Mouse (Mus musculus): ENCODE data around the gene Vps11. TPM values are rescaled to one million over a fixed set of nuclear protein-coding genes. Genes with fewer than 3 reads are reported as not detected.
"Not testable (repeated sequence)": the region's sequence is repeated elsewhere in the genome, so short reads cannot be mapped to it uniquely, and the experiment has no call there.

The Vps11 gene
- total RNA-seq, 2 experiments from 2014 or later, result 21.1 to 25.8 TPM

GRCm38 (mm10) chr9:44319105-44319886 lies 42.2 kb downstream of the Vps11 start:
- 0 out of 2 replicates have a peak, but pooled peaks have one; percentile 3 for ATAC-seq (replicated peaks; ENCODE audit: poor library complexity, severe bottlenecking)

- no peak for ATAC-seq (replicated peaks; ENCODE audit: poor library complexity, severe bottlenecking)
Observed at GRCm38 (mm10) chr9:44318826-44319095, 42.7 kb downstream of the Vps11 start.

GRCm38 (mm10) chr9:44318076-44318825 lies 43.2 kb downstream of the Vps11 start:
- ATAC-seq (replicated peaks; ENCODE audit: poor library complexity, severe bottlenecking), result no peak

GRCm38 (mm10) chr9:44317452-44317851 lies 44.0 kb downstream of the Vps11 start:
- no peak for ATAC-seq (replicated peaks; ENCODE audit: poor library complexity, severe bottlenecking)

- no peak for ATAC-seq (replicated peaks; ENCODE audit: poor library complexity, severe bottlenecking)
Observed at GRCm38 (mm10) chr9:44314910-44315309, 46.6 kb downstream of the Vps11 start.

- no peak for ATAC-seq (replicated peaks; ENCODE audit: poor library complexity, severe bottlenecking)
Observed at GRCm38 (mm10) chr9:44314257-44314547, 47.3 kb downstream of the Vps11 start.

GRCm38 (mm10) chr9:44313476-44314256 lies 47.8 kb downstream of the Vps11 start:
- ATAC-seq (replicated peaks; ENCODE audit: poor library complexity, severe bottlenecking), result no peak

- ATAC-seq (replicated peaks; ENCODE audit: poor library complexity, severe bottlenecking), result 0 out of 2 replicates have a peak, but pooled peaks have one; percentile 23
Observed at GRCm38 (mm10) chr9:44311136-44312134, 50.0 kb downstream of the Vps11 start.

- ATAC-seq (replicated peaks; ENCODE audit: poor library complexity, severe bottlenecking), result no peak
Observed at GRCm38 (mm10) chr9:44310750-44311135, 50.7 kb downstream of the Vps11 start.

GRCm38 (mm10) chr9:44309756-44310155 lies 51.7 kb downstream of the Vps11 start:
- ATAC-seq (replicated peaks; ENCODE audit: poor library complexity, severe bottlenecking), result no peak

- ATAC-seq (replicated peaks; ENCODE audit: poor library complexity, severe bottlenecking), result no peak
Observed at GRCm38 (mm10) chr9:44307248-44307647, 54.2 kb downstream of the Vps11 start.

- no peak for ATAC-seq (replicated peaks; ENCODE audit: poor library complexity, severe bottlenecking)
Observed at GRCm38 (mm10) chr9:44306532-44306931, 54.9 kb downstream of the Vps11 start.

GRCm38 (mm10) chr9:44305466-44306079 lies 55.9 kb downstream of the Vps11 start, which contains the start of gene Hinfp:
Gene Hinfp (minus strand): TSS chr9:44305671.
- peak; percentile 98 for ATAC-seq (replicated peaks; ENCODE audit: poor library complexity, severe bottlenecking)

- ATAC-seq (replicated peaks; ENCODE audit: poor library complexity, severe bottlenecking), result not testable (repeated sequence)
Observed at GRCm38 (mm10) chr9:44300001-44300400, 61.5 kb downstream of the Vps11 start.

Other genes starting within 250 kb of the Vps11 start
- gene Gm49380, start 248.2 kb downstream of the Vps11 start, total RNA-seq (2014; fragmentation: Nextera tagmentation), result not detected in 2 replicates
- gene Gm49380, start 248.2 kb downstream of the Vps11 start, total RNA-seq (2017), result not detected in 2 replicates
- 44.9 and 55.6 TPM in 2 replicates for gene Rnf26, start 248.2 kb downstream of the Vps11 start, total RNA-seq (2014; fragmentation: Nextera tagmentation)
- gene Rnf26, start 248.2 kb downstream of the Vps11 start, total RNA-seq (2017), result 17.8 and 19.3 TPM in 2 replicates
- gene Mcam, start 227.2 kb downstream of the Vps11 start, total RNA-seq (2014; fragmentation: Nextera tagmentation), result not detected in 2 replicates
- gene Mcam, start 227.2 kb downstream of the Vps11 start, total RNA-seq (2017), result 0.47 and 1.7 TPM in 2 replicates
- 89.7 and 108 TPM in 2 replicates for gene Cbl, start 127.6 kb downstream of the Vps11 start, total RNA-seq (2014; fragmentation: Nextera tagmentation)
- 40.3 and 42.9 TPM in 2 replicates for gene Cbl, start 127.6 kb downstream of the Vps11 start, total RNA-seq (2017)
- not detected in 2 replicates for gene Ccdc153, start 121.0 kb downstream of the Vps11 start, total RNA-seq (2014; fragmentation: Nextera tagmentation)
- gene Ccdc153, start 121.0 kb downstream of the Vps11 start, total RNA-seq (2017), result not detected in 2 replicates
- not detected in 2 replicates for gene Pdzd3, start 110.2 kb downstream of the Vps11 start, total RNA-seq (2014; fragmentation: Nextera tagmentation)
- 0.22 TPM in 1 of 2 replicates, not detected in the other for gene Pdzd3, start 110.2 kb downstream of the Vps11 start, total RNA-seq (2017)
- 4.9 and 11.1 TPM in 2 replicates for gene Nlrx1, start 93.1 kb downstream of the Vps11 start, total RNA-seq (2014; fragmentation: Nextera tagmentation)
- 7.3 and 8.4 TPM in 2 replicates for gene Nlrx1, start 93.1 kb downstream of the Vps11 start, total RNA-seq (2017)
- gene Abcg4, start 73.1 kb downstream of the Vps11 start, total RNA-seq (2014; fragmentation: Nextera tagmentation), result 0.21 TPM in 1 of 2 replicates, not detected in the other
- not detected in 2 replicates for gene Abcg4, start 73.1 kb downstream of the Vps11 start, total RNA-seq (2017)
- 12.7 TPM in 2 replicates for gene Hinfp, start 56.0 kb downstream of the Vps11 start, total RNA-seq (2014; fragmentation: Nextera tagmentation)
- gene Hinfp, start 56.0 kb downstream of the Vps11 start, total RNA-seq (2017), result 11.6 and 12.2 TPM in 2 replicates
- 8.3 and 17.5 TPM in 2 replicates for gene C2cd2l, start 41.4 kb downstream of the Vps11 start, total RNA-seq (2014; fragmentation: Nextera tagmentation)
- gene C2cd2l, start 41.4 kb downstream of the Vps11 start, total RNA-seq (2017), result 4.2 and 5.9 TPM in 2 replicates
- 41.0 and 48.8 TPM in 2 replicates for gene Dpagt1, start 35.7 kb downstream of the Vps11 start, total RNA-seq (2014; fragmentation: Nextera tagmentation)
- gene Dpagt1, start 35.7 kb downstream of the Vps11 start, total RNA-seq (2017), result 18.2 and 26.4 TPM in 2 replicates
- 76.3 and 96.9 TPM in 2 replicates for gene H2afx, start 27.0 kb downstream of the Vps11 start, total RNA-seq (2014; fragmentation: Nextera tagmentation)
- 298 and 423 TPM in 2 replicates for gene H2afx, start 27.0 kb downstream of the Vps11 start, total RNA-seq (2017)
- 64.3 and 92.6 TPM in 2 replicates for gene Hmbs, start 17.4 kb downstream of the Vps11 start, total RNA-seq (2014; fragmentation: Nextera tagmentation)
- gene Hmbs, start 17.4 kb downstream of the Vps11 start, total RNA-seq (2017), result 32.2 and 47.4 TPM in 2 replicates
- 126 and 142 TPM in 2 replicates for gene Hyou1, start 17.8 kb upstream of the Vps11 start, total RNA-seq (2014; fragmentation: Nextera tagmentation)
- 187 and 212 TPM in 2 replicates for gene Hyou1, start 17.8 kb upstream of the Vps11 start, total RNA-seq (2017)
- 32.3 and 35.5 TPM in 2 replicates for gene Slc37a4, start 35.2 kb upstream of the Vps11 start, total RNA-seq (2014; fragmentation: Nextera tagmentation)
- gene Slc37a4, start 35.2 kb upstream of the Vps11 start, total RNA-seq (2017), result 33.5 and 34.2 TPM in 2 replicates
- gene Rps25, start 45.5 kb upstream of the Vps11 start, total RNA-seq (2014; fragmentation: Nextera tagmentation), result 4,415 and 4,988 TPM in 2 replicates
- gene Rps25, start 45.5 kb upstream of the Vps11 start, total RNA-seq (2017), result 2,316 and 2,478 TPM in 2 replicates
- 52.2 and 78.5 TPM in 2 replicates for gene Trappc4, start 45.9 kb upstream of the Vps11 start, total RNA-seq (2014; fragmentation: Nextera tagmentation)
- gene Trappc4, start 45.9 kb upstream of the Vps11 start, total RNA-seq (2017), result 37.7 and 39.6 TPM in 2 replicates
- 22.4 and 46.8 TPM in 2 replicates for gene Ccdc84, start 56.9 kb upstream of the Vps11 start, total RNA-seq (2014; fragmentation: Nextera tagmentation)
- gene Ccdc84, start 56.9 kb upstream of the Vps11 start, total RNA-seq (2017), result 22.5 and 45.1 TPM in 2 replicates
- gene Foxr1, start 79.5 kb upstream of the Vps11 start, total RNA-seq (2014; fragmentation: Nextera tagmentation), result not detected in 2 replicates
- gene Foxr1, start 79.5 kb upstream of the Vps11 start, total RNA-seq (2017), result not detected in 2 replicates
- gene Upk2, start 93.3 kb upstream of the Vps11 start, total RNA-seq (2014; fragmentation: Nextera tagmentation), result not detected in 2 replicates
- not detected in 2 replicates for gene Upk2, start 93.3 kb upstream of the Vps11 start, total RNA-seq (2017)
- 8.7 and 13.0 TPM in 2 replicates for gene Bcl9l, start 121.2 kb upstream of the Vps11 start, total RNA-seq (2014; fragmentation: Nextera tagmentation)
- gene Bcl9l, start 121.2 kb upstream of the Vps11 start, total RNA-seq (2017), result 1.6 and 2.6 TPM in 2 replicates
- not detected in 2 replicates for gene Cxcr5, start 200.2 kb upstream of the Vps11 start, total RNA-seq (2014; fragmentation: Nextera tagmentation)
- not detected in 2 replicates for gene Cxcr5, start 200.2 kb upstream of the Vps11 start, total RNA-seq (2017)
- 72.4 and 75.7 TPM in 2 replicates for gene Ddx6, start 243.2 kb upstream of the Vps11 start, total RNA-seq (2014; fragmentation: Nextera tagmentation)
- 79.6 and 80.6 TPM in 2 replicates for gene Ddx6, start 243.2 kb upstream of the Vps11 start, total RNA-seq (2017)

Data from granulocyte monocyte progenitor cell, adult 5-6 weeks (primary cell).